ENCODE assay signal across 25 mouse cellular contexts in genomic region chr10:108209396-108209795, GRCm38 (mm10).
"Had no signal": no experiment of that assay in that cellular context is flagged by ENCODE, and none has a peak within 500 bp of the region (broad histone marks: within the 10 kb centered on the region; RNA-seq: fewer than 3 reads in every experiment).

No protein-coding gene starts in this region.

- H3K27me3 ChIP-seq: heart, embryonic 13.5 days; heart, embryonic 15.5 days; hindbrain, embryonic 13.5 days; hindbrain, embryonic 15.5 days; intestine, embryonic 15.5 days; limb, embryonic 13.5 days; limb, embryonic 15.5 days; liver, embryonic 12.5 days had no signal

- H3K9ac ChIP-seq: heart, embryonic 13.5 days; heart, embryonic 15.5 days; hindbrain, embryonic 13.5 days; hindbrain, embryonic 15.5 days; intestine, embryonic 15.5 days; limb, embryonic 13.5 days; limb, embryonic 15.5 days; liver, embryonic 12.5 days had no signal

- H3K4me3 ChIP-seq: heart, adult 2 months; heart, embryonic 13.5 days; heart, embryonic 15.5 days; hindbrain, embryonic 13.5 days; hindbrain, embryonic 15.5 days; intestine, embryonic 15.5 days; layer of hippocampus, adult 2 months; left cerebral cortex, adult 2 months; limb, embryonic 13.5 days; limb, embryonic 15.5 days; liver, embryonic 12.5 days had no signal

- ATAC-seq: hindbrain, postnatal 0 days; intestine, embryonic 15.5 days; intestine, postnatal 0 days; liver, embryonic 12.5 days had no signal

- H3K4me1 ChIP-seq: intestine, embryonic 15.5 days; limb, embryonic 13.5 days; limb, embryonic 15.5 days had no signal

- H3K9me3 ChIP-seq: heart, embryonic 13.5 days; heart, embryonic 15.5 days; hindbrain, embryonic 13.5 days; hindbrain, embryonic 15.5 days; intestine, embryonic 15.5 days; limb, embryonic 13.5 days; limb, embryonic 15.5 days; liver, embryonic 12.5 days had no signal

- H3K27ac ChIP-seq: heart, adult 2 months; heart, embryonic 13.5 days; heart, embryonic 15.5 days; hindbrain, embryonic 13.5 days; hindbrain, embryonic 15.5 days; hindbrain, postnatal 0 days; intestine, embryonic 15.5 days; layer of hippocampus, adult 2 months; left cerebral cortex, adult 2 months; limb, embryonic 13.5 days; limb, embryonic 15.5 days; liver, embryonic 12.5 days had no signal

- H3K4me2 ChIP-seq: heart, embryonic 11.5 days; heart, embryonic 13.5 days; heart, embryonic 15.5 days; hindbrain, embryonic 13.5 days; hindbrain, embryonic 15.5 days; intestine, embryonic 15.5 days; limb, embryonic 13.5 days; limb, embryonic 15.5 days; liver, embryonic 12.5 days had no signal

- DNase-seq: gastrocnemius, postnatal 14 days; gastrocnemius, postnatal 36 days; heart, adult 11 months; heart, adult 2 months; heart, postnatal 14 days; heart, postnatal 36 days; kidney, adult 18-20 months; kidney, adult 8-10 months; kidney, postnatal 10 days; kidney, postnatal 25 days; kidney, postnatal 4 days; left cerebral cortex, postnatal 4 days had no signal

- H3K36me3 ChIP-seq: hindbrain, embryonic 13.5 days; hindbrain, embryonic 15.5 days; intestine, embryonic 15.5 days; limb, embryonic 15.5 days had no signal
